In genomic region chr4:86930636-86931456, GRCm38 (mm10) we compare ENCODE assay signal across 8 mouse cellular contexts. TPM values are rescaled to one million over a fixed set of nuclear protein-coding genes. Genes with fewer than 3 reads are reported as not detected.
DNase-seq lines count a peak whose midpoint lies in the region; ATAC-seq lines count a peak whose summit lies in the region.

No protein-coding gene starts in this region.

- H3K27ac ChIP-seq in heart, embryonic 10.5 days = peak overlapping the region; percentile 88
- H3K27ac ChIP-seq in embryonic facial prominence, embryonic 10.5 days (replicated peaks) = peak overlapping the region; percentile 92
- H3K27ac ChIP-seq in hindbrain, embryonic 12.5 days = peak overlapping the region; percentile 57; the same call in 1 of the 2 replicates
- H3K27ac ChIP-seq in lung, embryonic 16.5 days (ENCODE audit: low read length) = peak overlapping the region; percentile 81

- WGBS in heart, embryonic 10.5 days = 7% methylated on average over 33 of the region's 33 CpGs
- WGBS in embryonic facial prominence, embryonic 10.5 days = 5% methylated on average over 33 of the region's 33 CpGs
- WGBS in hindbrain, embryonic 12.5 days = 9% methylated on average over 33 of the region's 33 CpGs
- 7% methylated on average over 33 of the region's 33 CpGs for WGBS in lung, embryonic 16.5 days

- H3K36me3 ChIP-seq in heart, embryonic 10.5 days = peaks cover 10% of the 10 kb centered on the region; the same call in 1 of the 2 replicates
- peaks cover 21% of the 10 kb centered on the region for H3K36me3 ChIP-seq in embryonic facial prominence, embryonic 10.5 days (replicated peaks)
- peaks cover 7% of the 10 kb centered on the region for H3K36me3 ChIP-seq in hindbrain, embryonic 12.5 days
- H3K36me3 ChIP-seq in lung, embryonic 16.5 days (ENCODE audit: control insufficient read depth, insufficient read depth, low read length) = no peaks in the 10 kb centered on the region

- DNase-seq in heart, embryonic 10.5 days (ENCODE audit: low spot score) = peak; percentile 85
- no peak for DNase-seq in heart, adult 18-20 months
- DNase-seq in embryonic facial prominence, embryonic 10.5 days (ENCODE audit: low spot score) = peak; percentile 74
- peak; percentile 35 to 52 for DNase-seq in layer of hippocampus, postnatal 25 days (ENCODE audit: extremely low spot score in 1 of 2, low spot score in 1 of 2)
- peak; percentile 23 for DNase-seq in right cerebral cortex, postnatal 14 days
- no peak for DNase-seq in gastrocnemius, postnatal 14 days

- peak overlapping the region; percentile 62 for H3K4me3 ChIP-seq in heart, embryonic 10.5 days
- peak overlapping the region; percentile 63 for H3K4me3 ChIP-seq in embryonic facial prominence, embryonic 10.5 days
- H3K4me3 ChIP-seq in hindbrain, embryonic 12.5 days = peak overlapping the region; percentile 39
- H3K4me3 ChIP-seq in lung, embryonic 16.5 days (ENCODE audit: low read length) = peak overlapping the region; percentile 59

- H3K4me2 ChIP-seq in hindbrain, embryonic 12.5 days (replicated peaks) = peak overlapping the region; percentile 52
- peak overlapping the region; percentile 65 for H3K4me2 ChIP-seq in lung, embryonic 16.5 days (ENCODE audit: low read depth, low read length)

- H3K9ac ChIP-seq in hindbrain, embryonic 12.5 days = peak overlapping the region; percentile 57
- peak overlapping the region; percentile 78 for H3K9ac ChIP-seq in lung, embryonic 16.5 days (ENCODE audit: low read length)

- H3K4me1 ChIP-seq in heart, embryonic 10.5 days = peaks cover 7% of the 10 kb centered on the region
- peaks cover 7% of the 10 kb centered on the region for H3K4me1 ChIP-seq in embryonic facial prominence, embryonic 10.5 days
- no peaks in the 10 kb centered on the region for H3K4me1 ChIP-seq in hindbrain, embryonic 12.5 days
- H3K4me1 ChIP-seq in lung, embryonic 16.5 days (replicated peaks; ENCODE audit: control insufficient read depth, insufficient read depth, low read length) = no peaks in the 10 kb centered on the region

- no peaks in the 10 kb centered on the region for H3K9me3 ChIP-seq in heart, embryonic 10.5 days
- H3K9me3 ChIP-seq in embryonic facial prominence, embryonic 10.5 days = no peaks in the 10 kb centered on the region
- H3K9me3 ChIP-seq in hindbrain, embryonic 12.5 days (replicated peaks) = no peaks in the 10 kb centered on the region
- H3K9me3 ChIP-seq in lung, embryonic 16.5 days (ENCODE audit: control insufficient read depth, low read length) = no peaks in the 10 kb centered on the region

- peak; percentile 82 for ATAC-seq in hindbrain, embryonic 12.5 days (ENCODE audit: low FRiP score)
- peak; percentile 79 for ATAC-seq in lung, embryonic 16.5 days (ENCODE audit: low read depth)

- no peaks in the 10 kb centered on the region for H3K27me3 ChIP-seq in heart, embryonic 10.5 days (ENCODE audit: insufficient read depth, poor library complexity, severe bottlenecking)
- H3K27me3 ChIP-seq in embryonic facial prominence, embryonic 10.5 days (replicated peaks; ENCODE audit: low read depth, poor library complexity, severe bottlenecking) = no peaks in the 10 kb centered on the region
- no peaks in the 10 kb centered on the region for H3K27me3 ChIP-seq in hindbrain, embryonic 12.5 days
- H3K27me3 ChIP-seq in lung, embryonic 16.5 days (ENCODE audit: control insufficient read depth, insufficient read depth, low read depth, low read length) = no peaks in the 10 kb centered on the region

- intact Hi-C loops in gastrocnemius, postnatal 14 days (cut with DNase I; ENCODE audit: low total_unique reads) = no loop called here

RNA-seq across cellular contexts. Expression of gene Acer2, which starts 56.6 kb away (rescaled TPM):
- 25.0 and 32.8 TPM in 2 replicates for polyA plus RNA-seq in heart, embryonic 10.5 days (2016; fragmentation: Nextera tagmentation; extraction: Ambion mirVana)
- total RNA-seq in heart, adult 18-20 months (2021) = 10 to 100 TPM; 18.6 to 23.0 TPM
- 15.1 and 17.0 TPM in 2 replicates for polyA plus RNA-seq in embryonic facial prominence, embryonic 10.5 days (2016; fragmentation: Nextera tagmentation; extraction: Ambion mirVana)
- polyA plus RNA-seq in hindbrain, embryonic 12.5 days (2016; fragmentation: Nextera tagmentation; extraction: Ambion mirVana) = 17.4 and 19.0 TPM in 2 replicates
- total RNA-seq in layer of hippocampus, postnatal 25 days (2021) = 1 to 10 TPM; 3.6 to 4.3 TPM
- 37.2 and 37.6 TPM in 2 replicates for polyA plus RNA-seq in lung, embryonic 16.5 days (2015; fragmentation: Nextera tagmentation; extraction: Ambion mirVana)
- 1 to 10 TPM; 1.0 to 3.8 TPM for total RNA-seq in gastrocnemius, postnatal 14 days (2021)

Comparison
In these comparisons a context has a peak if more than half of its experiments do, and no peak if none do; other contexts are left out.
1. DNase-seq: peak in heart, embryonic 10.5 days (single experiment), embryonic facial prominence, embryonic 10.5 days (single experiment), layer of hippocampus, postnatal 25 days (2 of 2) and right cerebral cortex, postnatal 14 days (single experiment); none in heart, adult 18-20 months (0 of 2) and gastrocnemius, postnatal 14 days (single experiment).
2. Peak in every context shown above with its lines, with median percentiles within 50 percentile points of each other: H3K27ac ChIP-seq and H3K4me3 ChIP-seq.